Mouse (Mus musculus) C2C12 (cell line): Measurements from ENCODE around the gene Emp3. TPM values are rescaled to one million over a fixed set of nuclear protein-coding genes. Genes with fewer than 3 reads are reported as not detected.

Experiments
- H3K27me3 ChIP-seq: one replicate; pipeline ENCODE4 v1.6.1; 2011; ENCODE audit not compliant: control insufficient read depth, insufficient read depth, insufficient read length
- H3K36me3 ChIP-seq: one replicate; pipeline ENCODE4 v1.6.1; 2011; ENCODE audit not compliant: control insufficient read depth, insufficient read depth
- H3K4me3 ChIP-seq: one replicate; pipeline ENCODE4 v1.5.1; 2011; ENCODE audit warnings: mild to moderate bottlenecking, control low read depth; ENCODE audit not compliant: poor library complexity, insufficient read depth, severe bottlenecking
- H3K79me2 ChIP-seq: one replicate; pipeline ENCODE4 v1.6.1; 2011; ENCODE audit not compliant: control insufficient read depth, insufficient read depth
- H3K79me3 ChIP-seq: one replicate; pipeline ENCODE4 v1.6.1; 2011; ENCODE audit warnings: low read depth, control low read depth
- H3ac ChIP-seq: one replicate; pipeline ENCODE3; 2011; ENCODE audit warnings: low read depth; ENCODE audit not compliant: control insufficient read depth, insufficient read length
- CEBPB ChIP-seq: IDR thresholded peaks from one replicate; pipeline ENCODE4 v1.6.1; 2011; ENCODE audit warnings: low read depth, mild to moderate bottlenecking, control low read depth, moderate library complexity
- CTCF ChIP-seq: IDR thresholded peaks from one replicate; pipeline ENCODE4 v1.5.1; 2011; ENCODE audit not compliant: control insufficient read depth, insufficient read depth, insufficient read length
- FOSL1 ChIP-seq: IDR thresholded peaks from one replicate; pipeline ENCODE4 v1.8.0; 2011; ENCODE audit warnings: mild to moderate bottlenecking, low read length; ENCODE audit not compliant: poor library complexity, insufficient read depth, severe bottlenecking
- MAX ChIP-seq: IDR thresholded peaks from one replicate; pipeline ENCODE4 v1.6.1; 2011; ENCODE audit warnings: mild to moderate bottlenecking, control low read depth
- MYOD1 ChIP-seq: IDR thresholded peaks from one replicate; pipeline ENCODE4 v1.6.1; 2011; ENCODE audit warnings: low read depth; ENCODE audit not compliant: control insufficient read depth, insufficient read length
- MYOG ChIP-seq: IDR thresholded peaks from one replicate; pipeline ENCODE4 v1.6.1; 2011; ENCODE audit not compliant: control insufficient read depth, insufficient read length; ENCODE audit errors: extremely low read depth
- USF1 ChIP-seq: IDR thresholded peaks from one replicate; pipeline ENCODE4 v1.6.1; 2011; ENCODE audit warnings: low read depth, mild to moderate bottlenecking, control low read depth, moderate library complexity
- polyA plus RNA-seq: library from polyadenylated mRNA; unstranded; fragments of >200 nt; fragmentation: generic; extraction: Trizol; gene quantifications from one replicate; pipeline ENCODE4 v1.2.1, GENCODE M21; 2012; ENCODE audit warnings: missing spikeins

Gene Emp3
- polyA plus RNA-seq, 1 experiment, result 705 TPM

DNA sequence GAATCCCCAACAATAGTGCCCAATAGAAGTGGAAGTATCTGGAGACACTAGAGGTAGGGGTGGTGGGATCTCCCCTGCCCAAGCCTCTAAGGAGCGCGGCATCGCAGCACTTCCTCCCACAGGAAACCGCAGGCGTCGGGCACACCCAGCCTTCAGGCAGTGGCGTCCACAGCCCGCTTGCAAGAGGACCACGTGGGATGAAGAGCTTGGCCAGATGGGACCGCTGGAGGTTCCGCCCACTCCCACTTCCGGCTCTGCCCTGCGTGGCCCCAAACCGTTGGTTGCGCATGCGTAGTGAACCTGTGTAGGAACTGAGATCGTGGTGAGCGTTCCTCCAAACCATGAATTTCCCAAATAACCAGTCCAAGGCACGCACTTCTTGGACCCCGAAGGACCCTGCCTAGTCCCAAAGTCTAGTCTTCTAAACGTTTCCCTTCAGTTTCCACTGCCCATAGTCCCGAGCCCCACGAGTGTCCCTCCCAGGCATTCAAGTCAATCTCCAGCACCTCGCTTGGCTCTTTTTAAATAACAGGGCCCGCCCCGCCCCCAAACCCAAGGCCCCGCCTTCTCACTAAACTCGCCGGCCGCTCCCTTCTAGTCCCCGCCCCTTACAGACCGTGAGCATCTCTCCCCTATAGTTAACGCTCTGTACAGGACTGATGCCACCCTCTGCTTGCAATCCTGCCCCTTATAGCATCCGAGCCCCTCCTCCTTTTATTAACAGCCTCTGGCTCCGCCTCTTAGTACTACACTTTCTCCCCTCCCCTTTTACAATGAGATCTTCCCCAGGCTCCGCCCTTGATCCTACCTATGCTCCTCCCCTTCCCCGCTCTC, 1.9 kb upstream of the Emp3 start:
- Histone ChIP-seq H3K27me3 (no peaks in the 10 kb centered on the region), H3ac (no peak overlapping the region), H3K36me3 (peaks cover 30% of the 10 kb centered on the region), H3K79me3 (peaks cover 16% of the 10 kb centered on the region), H3K79me2 (peaks cover 37% of the 10 kb centered on the region), H3K4me3 (no peak overlapping the region)
- no peak for TF ChIP-seq CEBPB
- no peak for TF ChIP-seq MYOD1
- TF ChIP-seq MAX, result peak; percentile 94
- peak; percentile 75 for TF ChIP-seq USF1

DNA sequence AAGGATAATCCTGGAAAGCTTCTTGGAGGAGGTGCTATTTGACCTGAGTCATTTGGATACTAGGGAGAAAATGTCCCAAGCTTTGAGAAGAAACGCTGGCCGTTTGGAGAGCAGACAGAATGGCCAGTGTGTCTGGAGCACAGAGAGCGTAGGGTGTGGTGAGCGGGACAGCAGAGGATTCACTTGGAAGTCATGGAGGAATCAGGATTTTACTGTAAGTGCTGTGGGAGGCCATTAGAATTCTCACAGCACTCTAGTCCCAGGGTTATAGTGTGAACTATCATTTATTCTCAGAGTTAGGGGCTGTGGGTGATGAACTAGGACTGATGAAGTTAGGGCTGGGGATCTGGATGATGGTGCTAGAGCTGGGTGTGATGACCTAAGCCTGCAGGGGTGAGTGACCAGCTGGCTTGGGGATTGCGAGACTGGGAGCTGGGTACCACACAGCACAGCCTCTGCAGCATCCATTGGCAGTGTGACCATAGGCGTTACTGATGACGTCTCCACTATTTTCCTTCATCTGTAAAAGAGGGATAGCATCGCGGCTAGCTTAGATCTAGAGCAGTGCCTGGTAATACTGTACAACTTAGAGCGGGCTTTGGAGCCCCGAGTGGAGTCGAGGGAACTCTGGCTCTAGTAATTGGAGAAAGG, 871 bp upstream of the Emp3 start:
- TF ChIP-seq USF1, result no peak
- no peak for TF ChIP-seq MAX
- no peak for TF ChIP-seq MYOG
- no peak for TF ChIP-seq CEBPB
- no peak for TF ChIP-seq FOSL1
- TF ChIP-seq CTCF, result no peak
- no peak for TF ChIP-seq MYOD1
- Histone ChIP-seq H3ac (no peak overlapping the region), H3K36me3 (peaks cover 29% of the 10 kb centered on the region), H3K79me3 (peaks cover 16% of the 10 kb centered on the region), H3K27me3 (no peaks in the 10 kb centered on the region), H3K4me3 (no peak overlapping the region), H3K79me2 (peaks cover 46% of the 10 kb centered on the region)

DNA sequence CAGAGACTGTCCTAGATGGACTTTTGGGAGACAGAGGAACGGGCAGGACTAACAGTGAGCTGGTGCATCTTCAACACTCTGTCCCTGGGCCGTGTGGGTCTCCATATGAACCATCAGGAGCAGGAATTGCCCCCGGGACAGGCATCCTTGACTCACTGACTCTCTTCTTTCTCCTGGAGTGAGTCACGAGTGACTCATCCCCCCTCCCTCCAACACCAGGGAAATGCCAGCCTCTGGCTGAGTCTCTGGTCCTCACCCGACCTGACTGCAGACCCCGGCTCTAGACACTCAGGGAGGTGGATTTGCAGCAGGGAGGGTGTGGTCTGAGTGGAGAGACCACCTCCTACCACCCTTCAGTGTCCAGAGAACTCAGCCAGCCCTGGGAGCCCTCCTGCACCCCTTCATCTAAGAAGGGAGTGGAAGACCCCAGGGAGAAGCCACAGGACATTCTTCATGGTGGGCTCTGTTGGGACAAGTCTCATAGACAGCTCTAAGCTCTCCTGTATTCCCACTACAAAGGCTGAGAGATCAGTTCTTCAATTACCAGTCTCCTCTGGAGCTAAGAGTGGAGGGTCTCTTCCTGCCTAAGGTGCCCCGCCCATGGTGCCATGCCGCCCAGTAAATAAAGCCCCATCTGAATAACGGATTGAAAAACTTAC, 492 bp downstream of the Emp3 start:
- Histone ChIP-seq H3K79me3 (peaks cover 14% of the 10 kb centered on the region), H3ac (peak overlapping the region; percentile 79), H3K27me3 (no peaks in the 10 kb centered on the region), H3K36me3 (peaks cover 18% of the 10 kb centered on the region), H3K79me2 (peaks cover 46% of the 10 kb centered on the region), H3K4me3 (peak overlapping the region; percentile 63)
- TF ChIP-seq FOSL1 (peak; percentile 97), MYOG (no peak), USF1 (no peak)

DNA sequence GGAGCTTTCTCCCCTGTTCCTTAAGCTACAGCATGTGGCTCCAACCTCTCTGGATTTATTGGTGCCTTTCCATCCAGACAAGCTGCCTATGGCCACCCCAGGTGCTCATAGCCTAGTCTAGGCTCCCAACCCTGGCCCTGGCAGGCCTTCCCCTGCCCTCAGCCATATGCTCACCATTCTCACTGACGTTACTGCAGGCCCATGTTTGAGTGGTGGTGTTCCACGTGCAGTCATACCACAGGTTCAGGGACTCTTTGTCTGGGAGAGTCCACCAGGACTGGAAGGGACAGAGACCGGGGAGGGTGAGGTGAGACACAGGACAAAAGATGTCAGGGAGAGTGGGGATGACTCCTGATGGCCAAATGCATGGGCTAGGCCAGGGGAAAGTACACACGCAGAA, 1.4 kb downstream of the Emp3 start:
- Histone ChIP-seq H3ac (peak overlapping the region; percentile 79), H3K79me2 (peaks cover 46% of the 10 kb centered on the region), H3K79me3 (peaks cover 14% of the 10 kb centered on the region), H3K36me3 (peaks cover 16% of the 10 kb centered on the region), H3K27me3 (no peaks in the 10 kb centered on the region), H3K4me3 (peak overlapping the region; percentile 63)
- TF ChIP-seq MAX (peak; percentile 26), CTCF (no peak)

DNA sequence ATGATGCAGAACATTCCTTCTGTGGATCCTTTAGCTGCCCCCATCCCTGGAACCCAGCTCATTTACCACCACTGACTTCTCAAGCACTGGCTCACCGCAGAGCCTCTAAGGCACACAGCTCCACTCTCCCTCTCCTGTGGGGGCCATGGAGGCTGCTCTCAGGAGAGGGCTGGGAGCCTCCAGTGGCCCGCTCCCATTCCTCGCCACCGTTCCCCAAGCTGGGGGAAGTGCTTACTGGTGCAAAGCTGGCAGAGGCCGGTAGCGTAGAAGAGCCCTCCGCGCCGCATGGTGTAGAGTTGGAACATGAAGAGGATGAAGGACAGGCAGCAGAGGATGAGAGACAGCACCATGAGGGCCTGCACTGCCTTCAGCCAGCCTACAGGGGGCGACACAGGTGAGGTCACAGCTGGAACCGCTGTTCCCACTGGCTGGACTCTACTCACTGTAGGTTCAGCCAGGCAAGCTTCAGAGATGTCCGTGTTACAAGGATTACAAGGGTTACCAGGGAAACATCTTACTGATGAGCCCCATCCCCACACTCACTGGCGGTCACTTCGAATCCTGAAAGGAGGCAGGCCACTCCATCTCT, 2.0 kb downstream of the Emp3 start:
- TF ChIP-seq MYOG, result no peak
- TF ChIP-seq FOSL1, result no peak
- no peak for TF ChIP-seq USF1
- TF ChIP-seq MYOD1, result no peak
- no peak for TF ChIP-seq MAX
- peak; percentile 81 for TF ChIP-seq CTCF
- H3K4me3 ChIP-seq, result peak overlapping the region; percentile 63
- peak overlapping the region; percentile 79 for H3ac ChIP-seq
- peaks cover 14% of the 10 kb centered on the region for H3K79me3 ChIP-seq
- peaks cover 10% of the 10 kb centered on the region for H3K36me3 ChIP-seq
- no peaks in the 10 kb centered on the region for H3K27me3 ChIP-seq
- peaks cover 46% of the 10 kb centered on the region for H3K79me2 ChIP-seq
